Mouse (Mus musculus): ENCODE measurements around the gene Gm9918. TPM values are rescaled to one million over a fixed set of nuclear protein-coding genes. Genes with fewer than 3 reads are reported as not detected.

The Gm9918 gene
- polyA plus RNA-seq, 1 experiment from 2014 or later = 0.49 TPM

Other genes starting within 250 kb of the Gm9918 start
- 19.8 and 30.0 TPM in 2 replicates for gene Krt18, start 242.4 kb upstream of the Gm9918 start, polyA plus RNA-seq (2016; fragmentation: Nextera tagmentation; extraction: Ambion mirVana)
- 94.0 and 97.1 TPM in 2 replicates for gene Eif4b, start 196.8 kb upstream of the Gm9918 start, polyA plus RNA-seq (2016; fragmentation: Nextera tagmentation; extraction: Ambion mirVana)
- gene Tns2, start 170.2 kb upstream of the Gm9918 start, polyA plus RNA-seq (2016; fragmentation: Nextera tagmentation; extraction: Ambion mirVana) = 21.8 and 22.7 TPM in 2 replicates
- 28.1 and 29.2 TPM in 2 replicates for gene Spryd3, start 134.3 kb upstream of the Gm9918 start, polyA plus RNA-seq (2016; fragmentation: Nextera tagmentation; extraction: Ambion mirVana)
- 0.42 TPM in 1 of 2 replicates, not detected in the other for gene Igfbp6, start 126.2 kb upstream of the Gm9918 start, polyA plus RNA-seq (2016; fragmentation: Nextera tagmentation; extraction: Ambion mirVana)
- 0.09 TPM in 1 of 2 replicates, not detected in the other for gene Soat2, start 120.0 kb upstream of the Gm9918 start, polyA plus RNA-seq (2016; fragmentation: Nextera tagmentation; extraction: Ambion mirVana)
- 111 and 113 TPM in 2 replicates for gene Zfp740, start 67.3 kb upstream of the Gm9918 start, polyA plus RNA-seq (2016; fragmentation: Nextera tagmentation; extraction: Ambion mirVana)
- gene Csad, start 65.8 kb upstream of the Gm9918 start, polyA plus RNA-seq (2016; fragmentation: Nextera tagmentation; extraction: Ambion mirVana) = 49.3 and 53.5 TPM in 2 replicates
- 1.1 and 2.2 TPM in 2 replicates for gene Itgb7, start 38.6 kb upstream of the Gm9918 start, polyA plus RNA-seq (2016; fragmentation: Nextera tagmentation; extraction: Ambion mirVana)
- 42.2 and 45.6 TPM in 2 replicates for gene Rarg, start 13.0 kb upstream of the Gm9918 start, polyA plus RNA-seq (2016; fragmentation: Nextera tagmentation; extraction: Ambion mirVana)
- 54.2 and 54.9 TPM in 2 replicates for gene Mfsd5, start 8.9 kb downstream of the Gm9918 start, polyA plus RNA-seq (2016; fragmentation: Nextera tagmentation; extraction: Ambion mirVana)
- gene Espl1, start 25.7 kb downstream of the Gm9918 start, polyA plus RNA-seq (2016; fragmentation: Nextera tagmentation; extraction: Ambion mirVana) = 26.7 and 27.3 TPM in 2 replicates
- gene Pfdn5, start 55.6 kb downstream of the Gm9918 start, polyA plus RNA-seq (2016; fragmentation: Nextera tagmentation; extraction: Ambion mirVana) = 331 and 402 TPM in 2 replicates
- 78.4 and 90.8 TPM in 2 replicates for gene Myg1, start 61.1 kb downstream of the Gm9918 start, polyA plus RNA-seq (2016; fragmentation: Nextera tagmentation; extraction: Ambion mirVana)
- 54.6 and 60.9 TPM in 2 replicates for gene Aaas, start 80.2 kb downstream of the Gm9918 start, polyA plus RNA-seq (2016; fragmentation: Nextera tagmentation; extraction: Ambion mirVana)
- 1.9 and 2.1 TPM in 2 replicates for gene Sp7, start 96.6 kb downstream of the Gm9918 start, polyA plus RNA-seq (2016; fragmentation: Nextera tagmentation; extraction: Ambion mirVana)
- 9.1 and 9.3 TPM in 2 replicates for gene Sp1, start 135.6 kb downstream of the Gm9918 start, polyA plus RNA-seq (2016; fragmentation: Nextera tagmentation; extraction: Ambion mirVana)
- gene Amhr2, start 174.8 kb downstream of the Gm9918 start, polyA plus RNA-seq (2016; fragmentation: Nextera tagmentation; extraction: Ambion mirVana) = 0.23 TPM in 1 of 2 replicates, not detected in the other
- gene Prr13, start 188.5 kb downstream of the Gm9918 start, polyA plus RNA-seq (2016; fragmentation: Nextera tagmentation; extraction: Ambion mirVana) = 89.7 and 91.3 TPM in 2 replicates
- gene Pcbp2, start 200.0 kb downstream of the Gm9918 start, polyA plus RNA-seq (2016; fragmentation: Nextera tagmentation; extraction: Ambion mirVana) = 153 and 161 TPM in 2 replicates
- gene Gm10337, start 233.2 kb downstream of the Gm9918 start, polyA plus RNA-seq (2016; fragmentation: Nextera tagmentation; extraction: Ambion mirVana) = 4.3 and 6.6 TPM in 2 replicates
- 45.5 and 46.0 TPM in 2 replicates for gene Map3k12, start 246.5 kb downstream of the Gm9918 start, polyA plus RNA-seq (2016; fragmentation: Nextera tagmentation; extraction: Ambion mirVana)
- gene Tarbp2, start 247.6 kb downstream of the Gm9918 start, polyA plus RNA-seq (2016; fragmentation: Nextera tagmentation; extraction: Ambion mirVana) = 93.0 and 94.0 TPM in 2 replicates

All from hindbrain, embryonic 12.5 days (tissue).